Mouse (Mus musculus) left cerebral cortex, postnatal 25 days (tissue): ENCODE measurements around the gene Slc1a3. TPM values are rescaled to one million over a fixed set of nuclear protein-coding genes. Genes with fewer than 3 reads are reported as not detected.
"Not testable (repeated sequence)": the region's sequence is repeated elsewhere in the genome, so short reads cannot be mapped to it uniquely, and the experiment has no call there.

Experiments used
- DNase-seq, 2 experiments: peaks; one replicate each; pipeline ENCODE4 v3.0.0; 2022; ENCODE audit warnings: low spot score in 2 of 2, mixed read lengths in 1 of 2
- intact Hi-C: fragments of 180-260 bp; cut with DNase I; formaldehyde crosslinking; loops from one replicate; pipeline ENCODE4 v1.15.1; 2025
- total RNA-seq, 2 experiments: library from RNA; stranded (reverse); gene quantifications; 2 replicates each; pipeline ENCODE4 v1.2.3; 2021

The Slc1a3 gene
- total RNA-seq, 2 experiments from 2014 or later = 333 to 334 TPM

- intact Hi-C loops = no loop called here
- peak in 1 of 2 experiments; percentile 50 for DNase-seq
These were observed 1.2 kb upstream of the Slc1a3 start for GRCm38 (mm10) chr15:8711630-8712310.

- peak in 1 of 2 experiments; percentile 30 for DNase-seq
- intact Hi-C loops = no loop called here
These were observed 986 bp downstream of the Slc1a3 start for GRCm38 (mm10) chr15:8709578-8709977.

- intact Hi-C loops = no loop called here
- no peak for DNase-seq
These were observed 4.0 kb downstream of the Slc1a3 start for GRCm38 (mm10) chr15:8706613-8707012.

GRCm38 (mm10) chr15:8706178-8706577 is 4.4 kb downstream of the Slc1a3 start:
- DNase-seq = peak; percentile 40 to 57
- intact Hi-C loops = no loop called here

- not testable (repeated sequence) for DNase-seq
These were observed 5.0 kb downstream of the Slc1a3 start for GRCm38 (mm10) chr15:8705560-8705959.

GRCm38 (mm10) chr15:8697976-8698375 is 12.6 kb downstream of the Slc1a3 start:
- DNase-seq = no peak
- intact Hi-C loops = no loop called here

More at GRCm38 (mm10) chr15:8705560-8705959, 5.0 kb downstream of the Slc1a3 start:
- intact Hi-C loops = not testable (repeated sequence)

GRCm38 (mm10) chr15:8697500-8697899 is 13.1 kb downstream of the Slc1a3 start:
- intact Hi-C loops = no loop called here

GRCm38 (mm10) chr15:8690141-8690540 is 20.4 kb downstream of the Slc1a3 start:
- intact Hi-C loops, DNase-seq: not testable (repeated sequence)

More at GRCm38 (mm10) chr15:8697500-8697899, 13.1 kb downstream of the Slc1a3 start:
- peak in 1 of 2 experiments; percentile 61 for DNase-seq

GRCm38 (mm10) chr15:8686846-8687245 is 23.7 kb downstream of the Slc1a3 start:
- DNase-seq = no peak
- intact Hi-C loops = no loop called here

- no peak for DNase-seq
- intact Hi-C loops = no loop called here
These were observed 25.1 kb downstream of the Slc1a3 start for GRCm38 (mm10) chr15:8685506-8685905.

GRCm38 (mm10) chr15:8684263-8684662 is 26.3 kb downstream of the Slc1a3 start:
- intact Hi-C loops = no loop called here
- DNase-seq = no peak

GRCm38 (mm10) chr15:8682871-8683270 is 27.7 kb downstream of the Slc1a3 start:
- DNase-seq = no peak
- intact Hi-C loops = no loop called here

GRCm38 (mm10) chr15:8682421-8682820 is 28.1 kb downstream of the Slc1a3 start:
- intact Hi-C loops = no loop called here
- DNase-seq = no peak

- no peak for DNase-seq
- intact Hi-C loops = no loop called here
These were observed 28.6 kb downstream of the Slc1a3 start for GRCm38 (mm10) chr15:8681971-8682370.

- intact Hi-C loops = no loop called here
- no peak for DNase-seq
These were observed 29.6 kb downstream of the Slc1a3 start for GRCm38 (mm10) chr15:8681009-8681408.

- intact Hi-C loops = no loop called here
- DNase-seq = no peak
These were observed 33.6 kb downstream of the Slc1a3 start for GRCm38 (mm10) chr15:8676959-8677358.

- intact Hi-C loops = no loop called here
- no peak for DNase-seq
These were observed 34.3 kb downstream of the Slc1a3 start for GRCm38 (mm10) chr15:8676211-8676691.

- DNase-seq = no peak
- intact Hi-C loops = no loop called here
These were observed 34.9 kb downstream of the Slc1a3 start for GRCm38 (mm10) chr15:8675616-8676015.

GRCm38 (mm10) chr15:8672532-8672931 is 38.0 kb downstream of the Slc1a3 start:
- DNase-seq = no peak
- intact Hi-C loops = no loop called here

GRCm38 (mm10) chr15:8667849-8668522 is 42.6 kb downstream of the Slc1a3 start:
- intact Hi-C loops = loop anchor here (5.0 kb wide), 1 partner anchor 34 kb away; no protein-coding TSS in a partner anchor

More at GRCm38 (mm10) chr15:8667849-8668522, 42.6 kb downstream of the Slc1a3 start:
- DNase-seq = no peak
